Mouse (Mus musculus): ENCODE results near the gene Vmn1r177. TPM values are rescaled to one million over a fixed set of nuclear protein-coding genes. Genes with fewer than 3 reads are reported as not detected.
"Not testable (repeated sequence)": the region's sequence is repeated elsewhere in the genome, so short reads cannot be mapped to it uniquely, and the experiment has no call there.

Vmn1r177 gene
- not detected in 2 replicates for polyA plus RNA-seq (2015; fragmentation: Nextera tagmentation; extraction: Ambion mirVana)

- H3K27ac ChIP-seq (ENCODE audit: low read length); H3K4me2 ChIP-seq (ENCODE audit: low read depth, low read length); H3K27me3 ChIP-seq (ENCODE audit: control insufficient read depth, insufficient read depth, low read depth, low read length); H3K4me3 ChIP-seq (ENCODE audit: low read length); H3K9me3 ChIP-seq (ENCODE audit: control insufficient read depth, low read length); ATAC-seq (ENCODE audit: low read depth); H3K4me1 ChIP-seq (replicated peaks; ENCODE audit: control insufficient read depth, insufficient read depth, low read length); H3K36me3 ChIP-seq (ENCODE audit: control insufficient read depth, insufficient read depth, low read length); H3K9ac ChIP-seq (ENCODE audit: low read length): not testable (repeated sequence)
- 0% methylated on average over 1 of the region's 1 CpGs for WGBS
Observed at GRCm38 (mm10) chr7:23866349-23866748, at the start of gene Vmn1r177. Vmn1r177 (minus strand) TSS chr7:23866449.

DNA sequence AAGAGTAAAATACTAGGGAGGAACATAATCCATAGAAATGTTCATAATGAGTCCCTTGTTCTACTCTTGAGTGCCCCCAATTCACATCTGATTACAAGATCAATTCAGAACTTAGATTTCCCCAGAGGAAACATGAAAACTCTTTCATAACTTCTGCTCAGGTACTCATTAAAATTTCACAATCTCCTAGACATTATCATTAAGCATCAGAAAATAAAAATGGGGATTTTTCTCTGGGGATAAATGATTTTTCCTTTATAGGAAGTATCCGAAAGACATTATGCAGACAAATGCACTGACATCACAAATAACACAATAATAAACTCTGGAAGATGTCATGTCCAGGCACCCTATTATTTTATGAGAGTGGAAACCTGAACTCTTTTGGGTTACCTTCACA lies 25.5 kb upstream of the Vmn1r177 start, which contains the start of gene Vmn1r178:
Gene Vmn1r178 (plus strand): TSS at position 301 of the 400 bp plus-strand sequence.
- Histone ChIP-seq H3K36me3 (ENCODE audit: control insufficient read depth, insufficient read depth, low read length) (no peaks in the 10 kb centered on the region), H3K27me3 (ENCODE audit: control insufficient read depth, insufficient read depth, low read depth, low read length) (no peaks in the 10 kb centered on the region), H3K9me3 (ENCODE audit: control insufficient read depth, low read length) (no peaks in the 10 kb centered on the region), H3K27ac (ENCODE audit: low read length) (no peak within 1 kb of the TSS), H3K4me3 (ENCODE audit: low read length) (no peak within 1 kb of the TSS), H3K4me2 (ENCODE audit: low read depth, low read length) (no peak within 1 kb of the TSS), H3K4me1 (replicated peaks; ENCODE audit: control insufficient read depth, insufficient read depth, low read length) (no peaks in the 10 kb centered on the region), H3K9ac (ENCODE audit: low read length) (no peak within 1 kb of the TSS)
- 83% methylated on average over 1 of the region's 1 CpGs for WGBS
- ATAC-seq (ENCODE audit: low read depth), result no peak

DNA sequence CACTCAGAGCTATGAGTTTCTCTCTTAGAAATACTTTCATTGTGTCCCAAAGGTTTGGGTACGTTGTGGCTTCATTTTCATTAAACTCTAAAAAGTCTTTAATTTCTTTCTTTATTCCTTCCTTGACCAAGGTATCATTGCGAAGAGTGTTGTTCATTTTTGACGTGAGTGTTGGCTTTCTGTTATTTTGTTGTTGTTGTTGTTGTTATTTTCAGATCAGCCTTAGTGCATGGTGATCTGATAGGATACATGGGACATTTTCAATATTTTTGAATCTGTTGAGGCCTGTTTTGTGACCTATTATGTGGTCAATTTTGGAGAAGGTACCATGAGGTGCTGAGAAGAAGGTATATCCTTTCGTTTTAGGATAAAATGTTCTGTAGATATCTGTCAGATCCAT lies 10.7 kb upstream of the Vmn1r177 start:
- not testable (repeated sequence) for H3K9ac ChIP-seq (ENCODE audit: low read length); H3K4me3 ChIP-seq (ENCODE audit: low read length); H3K4me1 ChIP-seq (replicated peaks; ENCODE audit: control insufficient read depth, insufficient read depth, low read length); H3K9me3 ChIP-seq (ENCODE audit: control insufficient read depth, low read length); H3K27ac ChIP-seq (ENCODE audit: low read length); ATAC-seq (ENCODE audit: low read depth); H3K36me3 ChIP-seq (ENCODE audit: control insufficient read depth, insufficient read depth, low read length); H3K4me2 ChIP-seq (ENCODE audit: low read depth, low read length); H3K27me3 ChIP-seq (ENCODE audit: control insufficient read depth, insufficient read depth, low read depth, low read length)
- WGBS, result 54% methylated on average over 3 of the region's 4 CpGs

DNA sequence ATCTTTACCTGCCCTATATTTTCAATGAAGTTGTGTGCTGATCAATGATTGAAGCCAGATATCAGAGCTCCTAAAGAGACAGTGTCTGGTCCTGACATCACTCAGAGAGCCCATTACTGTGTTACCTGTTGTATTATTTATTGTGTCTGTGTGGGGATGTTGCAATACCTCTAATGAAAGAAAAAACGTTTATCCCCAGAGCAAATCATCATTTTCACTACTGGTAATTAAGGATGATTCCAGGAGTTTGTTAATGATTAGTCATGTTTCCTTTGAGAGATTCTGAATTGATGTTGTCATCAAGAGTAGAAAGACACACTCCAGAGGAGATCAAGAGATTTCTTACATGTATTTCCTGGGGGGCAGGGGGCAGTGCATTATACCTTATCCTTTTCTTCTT lies 29.0 kb downstream of the Vmn1r177 start, which contains the start of gene Vmn1r176:
Gene Vmn1r176 (minus strand): TSS at position 101 of the 400 bp plus-strand sequence.
- H3K27ac ChIP-seq (ENCODE audit: low read length); H3K36me3 ChIP-seq (ENCODE audit: control insufficient read depth, insufficient read depth, low read length); H3K9ac ChIP-seq (ENCODE audit: low read length); H3K4me3 ChIP-seq (ENCODE audit: low read length); H3K4me2 ChIP-seq (ENCODE audit: low read depth, low read length); H3K27me3 ChIP-seq (ENCODE audit: control insufficient read depth, insufficient read depth, low read depth, low read length); H3K9me3 ChIP-seq (ENCODE audit: control insufficient read depth, low read length); H3K4me1 ChIP-seq (replicated peaks; ENCODE audit: control insufficient read depth, insufficient read depth, low read length); ATAC-seq (ENCODE audit: low read depth): not testable (repeated sequence)
- no CpG with 5 or more reads among the region's 1 CpGs for WGBS

Other genes starting within 250 kb of the Vmn1r177 start
- gene Vmn1r171, start 235.7 kb downstream of the Vmn1r177 start, polyA plus RNA-seq (2015; fragmentation: Nextera tagmentation; extraction: Ambion mirVana), result not detected in 2 replicates
- gene Vmn1r172, start 208.1 kb downstream of the Vmn1r177 start, polyA plus RNA-seq (2015; fragmentation: Nextera tagmentation; extraction: Ambion mirVana), result not detected in 2 replicates
- not detected in 2 replicates for gene Vmn1r173, start 165.7 kb downstream of the Vmn1r177 start, polyA plus RNA-seq (2015; fragmentation: Nextera tagmentation; extraction: Ambion mirVana)
- not detected in 2 replicates for gene Vmn1r174, start 114.2 kb downstream of the Vmn1r177 start, polyA plus RNA-seq (2015; fragmentation: Nextera tagmentation; extraction: Ambion mirVana)
- not detected in 2 replicates for gene Vmn1r175, start 55.8 kb downstream of the Vmn1r177 start, polyA plus RNA-seq (2015; fragmentation: Nextera tagmentation; extraction: Ambion mirVana)
- not detected in 2 replicates for gene Vmn1r176, start 29.1 kb downstream of the Vmn1r177 start, polyA plus RNA-seq (2015; fragmentation: Nextera tagmentation; extraction: Ambion mirVana)
- not detected in 2 replicates for gene Vmn1r178, start 25.6 kb upstream of the Vmn1r177 start, polyA plus RNA-seq (2015; fragmentation: Nextera tagmentation; extraction: Ambion mirVana)
- not detected in 2 replicates for gene Vmn1r179, start 60.5 kb upstream of the Vmn1r177 start, polyA plus RNA-seq (2015; fragmentation: Nextera tagmentation; extraction: Ambion mirVana)
- not detected in 2 replicates for gene Vmn1r180, start 84.2 kb upstream of the Vmn1r177 start, polyA plus RNA-seq (2015; fragmentation: Nextera tagmentation; extraction: Ambion mirVana)
- gene Vmn1r181, start 108.2 kb upstream of the Vmn1r177 start, polyA plus RNA-seq (2015; fragmentation: Nextera tagmentation; extraction: Ambion mirVana), result not detected in 2 replicates
- gene V1rd19, start 135.2 kb upstream of the Vmn1r177 start, polyA plus RNA-seq (2015; fragmentation: Nextera tagmentation; extraction: Ambion mirVana), result not detected in 2 replicates
- not detected in 2 replicates for gene Vmn1r183, start 186.8 kb upstream of the Vmn1r177 start, polyA plus RNA-seq (2015; fragmentation: Nextera tagmentation; extraction: Ambion mirVana)
- gene Zfp180, start 215.5 kb upstream of the Vmn1r177 start, polyA plus RNA-seq (2015; fragmentation: Nextera tagmentation; extraction: Ambion mirVana), result 18.9 and 21.0 TPM in 2 replicates
- gene Zfp112, start 245.9 kb upstream of the Vmn1r177 start, polyA plus RNA-seq (2015; fragmentation: Nextera tagmentation; extraction: Ambion mirVana), result 5.3 and 6.0 TPM in 2 replicates